Mouse (Mus musculus) cerebellum, adult 11 months (tissue): ENCODE measurements around the gene Mcts2.

Experiments
- DNase-seq: peaks from one replicate; pipeline ENCODE4 v3.0.0; 2022

The Mcts2 gene

GRCm38 (mm10) chr2:152691564-152692217 is 4.9 kb downstream of the Mcts2 start:
- no peak for DNase-seq

GRCm38 (mm10) chr2:152693233-152693632 is 6.4 kb downstream of the Mcts2 start:
- peak; percentile 65 for DNase-seq

- no peak for DNase-seq
Observed at GRCm38 (mm10) chr2:152693735-152694134, 6.9 kb downstream of the Mcts2 start.

DNA sequence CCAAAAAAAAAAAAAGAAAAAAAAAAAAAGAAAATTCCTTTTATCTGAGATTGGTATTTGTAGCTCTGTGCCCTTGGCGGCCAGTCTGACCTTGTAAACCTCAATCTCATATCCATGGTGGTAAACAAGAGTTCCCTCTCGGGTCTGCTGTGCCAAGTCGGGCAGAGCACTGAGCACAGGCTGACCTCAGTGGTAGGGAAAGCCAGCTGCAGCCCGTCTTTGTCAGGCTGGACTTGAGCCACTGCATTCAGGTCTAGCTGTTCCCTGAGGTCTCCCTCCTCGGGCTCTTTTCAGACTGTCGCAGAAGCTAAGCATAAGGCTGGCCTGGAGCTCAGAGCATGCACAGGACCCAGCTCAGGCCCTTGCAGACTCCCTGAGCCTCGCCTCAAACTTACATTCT is 7.9 kb downstream of the Mcts2 start:
- no peak for DNase-seq

- no peak for DNase-seq
Observed at GRCm38 (mm10) chr2:152696016-152696415, 9.2 kb downstream of the Mcts2 start.

- peak; percentile 93 for DNase-seq
Observed at GRCm38 (mm10) chr2:152696476-152697164, 9.8 kb downstream of the Mcts2 start.

- DNase-seq = peak; percentile 39
Observed at GRCm38 (mm10) chr2:152700138-152700537, 13.3 kb downstream of the Mcts2 start.

DNA sequence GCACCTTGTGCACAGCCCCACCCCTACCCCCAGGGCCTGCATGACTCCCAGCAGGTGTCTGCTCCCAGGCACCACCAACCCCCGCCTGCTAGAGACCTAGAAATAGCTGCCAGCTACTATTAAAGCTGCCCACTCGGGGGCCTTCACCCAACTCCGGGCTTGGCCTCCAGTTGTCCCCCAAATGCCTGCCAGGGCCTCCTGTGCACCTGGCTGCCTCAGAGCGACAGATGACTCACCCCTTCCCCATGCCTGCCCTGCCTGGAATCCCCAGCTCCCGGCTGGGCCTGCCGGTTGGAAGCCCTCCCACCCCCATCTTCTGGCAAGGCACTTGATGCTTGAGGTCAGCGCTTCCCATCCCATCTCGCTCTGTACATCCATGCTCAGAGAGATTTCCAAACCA is 13.9 kb downstream of the Mcts2 start:
- peak; percentile 56 for DNase-seq

DNA sequence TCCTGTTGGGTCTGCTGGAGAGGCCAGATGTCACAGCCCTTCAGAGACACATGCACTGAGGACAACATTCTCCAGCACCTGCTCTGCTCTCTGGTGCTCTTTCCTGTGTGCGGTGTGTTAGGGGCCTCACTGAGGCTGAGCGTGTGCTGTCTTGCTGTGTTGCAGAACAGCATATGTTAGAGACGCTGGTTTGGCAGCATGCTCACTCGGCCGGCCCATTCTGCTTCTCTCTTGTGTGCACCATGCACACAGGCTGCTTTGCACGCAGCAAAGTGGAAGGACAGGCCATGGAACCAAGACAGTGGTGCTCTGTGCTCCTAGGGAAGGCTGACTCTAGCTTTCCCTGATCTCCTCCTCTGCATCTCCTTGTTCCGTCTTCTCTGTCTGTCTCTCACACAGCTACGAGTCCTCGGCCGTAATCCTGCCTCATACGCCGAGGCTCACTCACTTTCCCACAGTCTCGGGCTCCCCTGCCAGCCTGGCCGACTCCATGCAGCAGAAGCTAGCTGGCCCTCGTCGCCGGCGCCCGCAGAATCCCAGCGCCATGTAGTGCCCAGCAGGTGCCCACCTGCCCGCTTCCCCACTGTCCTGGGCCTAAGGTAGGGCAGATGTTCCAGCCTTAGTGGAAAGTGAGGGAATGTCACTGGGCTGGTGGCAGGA is 16.9 kb downstream of the Mcts2 start:
- DNase-seq = peak; percentile 50

DNA sequence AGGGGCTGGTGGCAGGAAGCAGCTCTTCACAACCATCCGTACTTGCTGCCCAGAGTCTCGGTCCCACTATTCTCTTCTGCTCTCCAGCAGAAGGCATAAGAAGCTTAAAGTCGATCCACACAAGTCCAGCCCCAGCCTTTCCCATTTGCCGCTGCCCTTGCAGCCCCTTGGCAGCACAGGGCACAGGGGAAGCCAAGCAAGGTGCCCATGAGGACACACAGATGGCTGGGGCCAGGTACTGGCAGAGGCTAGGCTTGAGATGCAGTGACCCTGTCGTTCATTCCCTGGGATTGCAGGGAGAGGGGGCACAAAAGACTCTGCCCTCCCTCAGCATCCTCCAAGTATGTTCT is 17.4 kb downstream of the Mcts2 start:
- DNase-seq = peak; percentile 72

- DNase-seq = peak; percentile 40
Observed at GRCm38 (mm10) chr2:152704811-152705370, 18.1 kb downstream of the Mcts2 start.

- DNase-seq = peak; percentile 57
Observed at GRCm38 (mm10) chr2:152705993-152706571, 19.2 kb downstream of the Mcts2 start.

GRCm38 (mm10) chr2:152707186-152707585 is 20.4 kb downstream of the Mcts2 start:
- DNase-seq = no peak

DNA sequence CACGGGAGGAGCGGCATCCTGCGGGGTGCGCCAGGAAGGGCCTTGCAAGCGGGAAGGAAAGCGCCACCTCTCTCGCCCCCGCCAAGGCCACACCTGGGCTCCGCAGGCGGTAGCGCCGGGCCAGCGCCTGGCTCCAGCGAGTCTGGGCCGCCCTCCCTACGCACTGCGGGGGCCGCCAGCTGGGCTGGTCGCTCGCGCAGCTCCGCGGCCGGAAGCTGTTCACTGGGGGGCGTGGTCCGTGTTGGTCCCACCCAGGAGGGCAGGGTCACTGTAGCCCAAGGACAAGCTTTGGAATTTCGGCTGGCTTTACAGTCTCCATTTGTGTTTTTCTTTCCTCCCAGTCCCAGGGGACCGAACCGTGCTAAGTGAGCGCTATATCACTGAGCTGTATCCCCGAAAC is 20.8 kb downstream of the Mcts2 start:
- DNase-seq = peak; percentile 67

GRCm38 (mm10) chr2:152709066-152709465 is 22.2 kb downstream of the Mcts2 start:
- no peak for DNase-seq

- DNase-seq = no peak
Observed at GRCm38 (mm10) chr2:152716241-152716772, 29.5 kb downstream of the Mcts2 start.

DNA sequence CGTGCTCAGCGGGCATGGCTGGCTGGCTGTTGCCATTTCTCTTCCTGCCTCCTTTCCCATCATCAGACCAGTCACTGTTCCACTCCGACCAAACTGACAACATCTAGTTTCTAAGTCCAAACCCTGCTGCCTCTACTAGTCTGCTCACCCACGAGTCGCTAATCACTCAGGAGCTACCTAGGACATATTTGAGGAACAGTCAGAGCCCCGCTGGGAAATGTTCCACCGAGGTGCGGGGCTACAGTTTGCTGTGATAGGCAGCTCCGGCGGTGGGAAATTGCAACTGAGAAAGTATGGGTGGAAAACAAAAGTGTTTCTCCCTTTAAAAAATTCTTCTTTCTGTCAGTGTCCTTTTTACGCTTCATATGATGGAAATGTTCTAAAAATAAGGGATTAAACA is 30.8 kb downstream of the Mcts2 start:
- DNase-seq = no peak

GRCm38 (mm10) chr2:152718076-152718475 is 31.2 kb downstream of the Mcts2 start:
- no peak for DNase-seq

- DNase-seq = no peak
Observed at GRCm38 (mm10) chr2:152723651-152724331, 37.0 kb downstream of the Mcts2 start.

- DNase-seq = no peak
Observed at GRCm38 (mm10) chr2:152724332-152724723, 37.5 kb downstream of the Mcts2 start.

DNA sequence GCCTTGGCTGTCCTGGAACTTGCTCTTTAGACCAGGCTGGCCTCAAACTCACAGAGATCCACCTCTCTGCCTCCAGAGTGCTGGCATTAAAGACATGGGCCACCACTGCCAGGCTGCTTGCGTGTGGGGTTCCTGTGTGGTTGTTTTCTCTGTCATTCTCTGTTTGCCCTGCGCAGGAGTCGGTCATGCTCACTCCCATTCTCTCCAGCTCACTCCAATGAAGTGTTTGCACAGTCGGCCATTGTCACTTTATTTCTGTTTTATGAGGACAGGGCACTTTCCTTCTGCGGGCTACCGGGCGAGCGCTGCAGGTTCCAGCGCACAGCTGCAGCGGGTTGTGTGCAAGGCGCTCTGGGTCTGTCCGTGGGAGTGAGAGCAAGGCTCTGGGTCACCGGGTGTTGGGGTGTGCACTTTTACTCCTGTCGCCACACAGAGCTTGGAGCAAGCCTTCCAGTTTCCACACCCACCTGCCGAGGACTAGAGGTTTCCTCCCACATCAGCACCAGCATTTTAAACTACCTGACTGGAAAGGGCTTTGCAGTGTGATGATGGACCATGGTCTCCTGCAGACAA is 38.4 kb downstream of the Mcts2 start:
- DNase-seq = no peak

DNA sequence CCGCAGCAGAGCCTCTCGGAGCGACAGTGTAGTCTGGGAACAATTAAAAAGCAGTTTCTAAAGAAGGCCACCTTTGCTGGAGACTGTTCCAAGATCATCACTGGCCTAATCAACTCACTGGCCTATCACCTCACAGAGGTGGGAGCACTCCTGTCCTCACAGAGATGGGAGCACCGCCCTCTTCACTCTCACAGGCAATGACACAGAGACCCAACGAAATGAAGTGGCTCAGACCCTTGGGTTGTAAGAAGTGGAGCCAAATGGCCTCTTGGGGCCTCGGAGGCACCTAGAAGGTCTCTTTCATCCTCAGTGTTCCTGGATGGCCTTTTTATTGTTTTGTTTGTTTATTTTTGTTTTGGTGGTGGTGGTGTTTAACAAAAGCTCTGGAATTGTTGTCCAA is 39.4 kb downstream of the Mcts2 start:
- no peak for DNase-seq
